Mouse (Mus musculus) retina, postnatal 7 days (tissue): ENCODE results near the gene Gcnt4.

ENCODE experiments used
- DNase-seq: peaks from one replicate; pipeline ENCODE4 v3.0.0-alpha.2; 2012; ENCODE audit warnings: low read depth, low spot score

The Gcnt4 gene

GRCm38 (mm10) chr13:96947722-96948121 is 23.2 kb downstream of the Gcnt4 start:
- DNase-seq, result no peak

GRCm38 (mm10) chr13:96951880-96952279 is 27.4 kb downstream of the Gcnt4 start:
- no peak for DNase-seq

GRCm38 (mm10) chr13:96956466-96956865 is 32.0 kb downstream of the Gcnt4 start:
- no peak for DNase-seq

GRCm38 (mm10) chr13:96960019-96960418 is 35.5 kb downstream of the Gcnt4 start:
- no peak for DNase-seq

GRCm38 (mm10) chr13:96961366-96962157 is 37.1 kb downstream of the Gcnt4 start:
- DNase-seq, result no peak

GRCm38 (mm10) chr13:96962801-96963200 is 38.3 kb downstream of the Gcnt4 start:
- no peak for DNase-seq

- DNase-seq, result no peak
Observed at GRCm38 (mm10) chr13:96964981-96965380, 40.5 kb downstream of the Gcnt4 start.

GRCm38 (mm10) chr13:96966210-96967089 is 42.0 kb downstream of the Gcnt4 start:
- DNase-seq, result no peak

- DNase-seq, result no peak
Observed at GRCm38 (mm10) chr13:96967091-96967490, 42.6 kb downstream of the Gcnt4 start.

- no peak for DNase-seq
Observed at GRCm38 (mm10) chr13:96967822-96968221, 43.3 kb downstream of the Gcnt4 start.

GRCm38 (mm10) chr13:96971076-96971475 is 46.6 kb downstream of the Gcnt4 start:
- no peak for DNase-seq

- DNase-seq, result no peak
Observed at GRCm38 (mm10) chr13:96971861-96972282, 47.4 kb downstream of the Gcnt4 start.

- no peak for DNase-seq
Observed at GRCm38 (mm10) chr13:96973318-96973717, 48.8 kb downstream of the Gcnt4 start.

GRCm38 (mm10) chr13:96976986-96977595 is 52.6 kb downstream of the Gcnt4 start:
- no peak for DNase-seq

GRCm38 (mm10) chr13:96980561-96980960 is 56.1 kb downstream of the Gcnt4 start:
- DNase-seq, result no peak

- no peak for DNase-seq
Observed at GRCm38 (mm10) chr13:96983251-96984126, 59.0 kb downstream of the Gcnt4 start.

GRCm38 (mm10) chr13:96984688-96985087 is 60.2 kb downstream of the Gcnt4 start:
- no peak for DNase-seq

- DNase-seq, result no peak
Observed at GRCm38 (mm10) chr13:96985599-96986275, 61.2 kb downstream of the Gcnt4 start.

- DNase-seq, result no peak
Observed at GRCm38 (mm10) chr13:96989129-96989528, 64.6 kb downstream of the Gcnt4 start.

GRCm38 (mm10) chr13:96990045-96990444 is 65.6 kb downstream of the Gcnt4 start:
- DNase-seq, result no peak
